Mouse (Mus musculus) spleen, adult 2 months (tissue): Measurements from ENCODE around the gene Nyap1.

Experiments used
- CTCF ChIP-seq: fragments of 200-500 bp; IDR thresholded peaks from 2 replicates; pipeline ENCODE4 v1.5.1; 2011; ENCODE audit warnings: mild to moderate bottlenecking, inconsistent platforms; ENCODE audit not compliant: insufficient read depth, insufficient read length, insufficient replicate concordance; ENCODE audit errors: extremely low read depth
- POLR2A ChIP-seq: fragments of 200-500 bp; IDR thresholded peaks from 2 replicates; pipeline ENCODE4 v1.6.1; 2011; ENCODE audit warnings: low read depth, low read length, inconsistent platforms

- no peak for TF ChIP-seq POLR2A
- no peak for TF ChIP-seq CTCF
Measured at GRCm38 (mm10) chr5:137751221-137751887, 9.9 kb upstream of the Nyap1 start.
